Mouse (Mus musculus) intestine, embryonic 14.5 days (tissue): ENCODE results near the gene Gm17606. TPM values are rescaled to one million over a fixed set of nuclear protein-coding genes. Genes with fewer than 3 reads are reported as not detected.
A peak's percentile ranks its signal among the peaks of the same experiment; 100 is the strongest.

Source experiments
- ATAC-seq: fragments of 200-750 bp; cut with Nextera tagmentation; replicated peaks from 2 replicates; pipeline ENCODE4 v1.8.0; 2017; ENCODE audit warnings: low read depth, moderate number of reproducible peaks, moderate TSS enrichment, moderate library complexity; ENCODE audit not compliant: low FRiP score, low TSS enrichment
- DNase-seq: peaks from one replicate; pipeline ENCODE4 v3.0.0-alpha.2; 2018; ENCODE audit warnings: low spot score
- H3K27ac ChIP-seq: fragments of 300-500 bp; sonication (generic); 2 replicates; pipeline ENCODE4 v1.5.1; 2014; ENCODE audit warnings: low read depth, mild to moderate bottlenecking, control low read depth
- H3K27me3 ChIP-seq: fragments of 300-500 bp; sonication (generic); replicated peaks from 2 replicates; pipeline ENCODE4 v1.6.1; 2014; ENCODE audit warnings: low read length, control low read depth; ENCODE audit not compliant: control insufficient read depth, insufficient read depth
- H3K36me3 ChIP-seq: fragments of 300-500 bp; sonication (generic); 2 replicates; pipeline ENCODE4 v1.6.1; 2014; ENCODE audit warnings: low read length, control low read depth; ENCODE audit not compliant: control insufficient read depth, insufficient read depth
- H3K4me1 ChIP-seq: fragments of 300-500 bp; sonication (generic); replicated peaks from 2 replicates; pipeline ENCODE4 v1.6.1; 2014; ENCODE audit warnings: low read length, control low read depth, mixed read lengths; ENCODE audit not compliant: control insufficient read depth, insufficient read depth
- H3K4me2 ChIP-seq: fragments of 300-500 bp; sonication (generic); 2 replicates; pipeline ENCODE4 v1.6.1; 2014; ENCODE audit warnings: low read length
- H3K4me3 ChIP-seq: fragments of 300-500 bp; sonication (generic); 2 replicates; pipeline ENCODE4 v1.5.1; 2014; ENCODE audit warnings: low read depth, low read length, control low read depth, mixed read lengths
- H3K9ac ChIP-seq: fragments of 300-500 bp; sonication (generic); 2 replicates; pipeline ENCODE4 v1.6.1; 2014; ENCODE audit warnings: mild to moderate bottlenecking, low read length
- H3K9me3 ChIP-seq: fragments of 300-500 bp; sonication (generic); 2 replicates; pipeline ENCODE4 v1.6.1; 2016; ENCODE audit warnings: low read length, control low read depth; ENCODE audit not compliant: control insufficient read depth
- WGBS: fragments of 180-500 bp; shearing (Covaris S2); extraction: QIAGEN DNeasy Blood & Tissue Kit; methylation state at CpG from one replicate; pipeline ENCODE4 v1.1.7; 2014; 5-methylcytosine and 5-hydroxymethylcytosine counted together
- polyA plus RNA-seq: library from polyadenylated mRNA; unstranded; fragments of >200 nt; fragmentation: Nextera tagmentation; extraction: Ambion mirVana; gene quantifications from 2 replicates; pipeline ENCODE4 v1.2.1, GENCODE M21; 2014

The Gm17606 gene
- polyA plus RNA-seq, 1 experiment from 2014 or later, result not detected

DNA sequence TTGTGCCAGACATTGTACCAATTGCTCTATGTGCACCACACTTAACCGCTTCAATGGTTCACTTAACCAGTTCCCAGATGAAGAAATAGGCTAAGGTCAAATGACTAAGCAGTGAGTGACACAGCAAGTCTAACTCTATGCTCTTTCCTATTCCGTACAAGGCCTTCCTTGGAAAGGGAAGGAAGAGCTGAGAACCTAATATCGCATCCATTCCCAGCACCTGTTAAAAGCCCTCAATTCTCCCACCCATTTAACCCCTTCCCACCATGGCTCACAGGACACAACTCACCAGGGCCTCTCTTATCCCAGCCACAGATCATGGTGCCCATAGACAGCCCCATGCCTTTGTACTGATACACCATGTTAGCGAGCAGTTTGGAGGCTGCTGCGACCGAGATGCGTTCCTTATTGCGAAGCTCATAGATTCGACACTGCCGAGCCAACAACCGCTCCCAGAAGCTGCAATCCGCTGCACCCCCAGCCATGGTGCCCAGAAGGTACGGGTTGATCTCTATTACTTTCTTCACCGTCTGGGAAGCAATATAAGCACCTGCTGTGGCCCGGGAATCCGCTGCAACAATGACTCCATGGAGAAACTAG lies 24.4 kb upstream of the Gm17606 start:
- Histone ChIP-seq H3K4me1 (peaks cover 5% of the 10 kb centered on the region; the same call in 1 of the 2 replicates), H3K9ac (no peak overlapping the region), H3K9me3 (no peaks in the 10 kb centered on the region), H3K36me3 (peaks cover 44% of the 10 kb centered on the region), H3K4me2 (peak overlapping the region; percentile 68), H3K27ac (no peak overlapping the region), H3K27me3 (no peaks in the 10 kb centered on the region), H3K4me3 (no peak overlapping the region)
- WGBS, result 93% methylated on average over 16 of the region's 16 CpGs
- no peak for ATAC-seq
- no peak for DNase-seq

GRCm38 (mm10) chr14:54617152-54617896 lies 23.4 kb upstream of the Gm17606 start:
- DNase-seq, result peak; percentile 76
- H3K27ac ChIP-seq, result peak overlapping the region; percentile 74
- ATAC-seq, result peak; percentile 56
- H3K9ac ChIP-seq, result peak overlapping the region; percentile 80
- no peaks in the 10 kb centered on the region for H3K27me3 ChIP-seq
- H3K4me1 ChIP-seq, result peaks cover 5% of the 10 kb centered on the region; the same call in 1 of the 2 replicates
- WGBS, result 3% methylated on average over 38 of the region's 38 CpGs
- H3K4me2 ChIP-seq, result peak overlapping the region; percentile 68
- H3K36me3 ChIP-seq, result peaks cover 34% of the 10 kb centered on the region
- H3K9me3 ChIP-seq, result no peaks in the 10 kb centered on the region
- H3K4me3 ChIP-seq, result peak overlapping the region; percentile 77

GRCm38 (mm10) chr14:54617897-54618365 lies 22.8 kb upstream of the Gm17606 start, which contains the start of gene Psmb5:
Gene Psmb5 (minus strand): TSS chr14:54618022.
- Histone ChIP-seq H3K9ac (peak within 1 kb of the TSS; percentile 80), H3K4me1 (peaks cover 5% of the 10 kb centered on the region; the same call in 1 of the 2 replicates), H3K4me2 (peak within 1 kb of the TSS; percentile 68), H3K27me3 (no peaks in the 10 kb centered on the region), H3K27ac (peak within 1 kb of the TSS; percentile 74), H3K9me3 (no peaks in the 10 kb centered on the region), H3K36me3 (peaks cover 28% of the 10 kb centered on the region), H3K4me3 (peak within 1 kb of the TSS; percentile 77)
- DNase-seq (peak; percentile 94), ATAC-seq (peak; percentile 91)
- under 1% methylated on average over 25 of the region's 25 CpGs for WGBS

- Histone ChIP-seq H3K4me2 (no peak within 1 kb of the TSS), H3K4me1 (peaks cover 5% of the 10 kb centered on the region; the same call in 1 of the 2 replicates), H3K9ac (no peak within 1 kb of the TSS), H3K27me3 (no peaks in the 10 kb centered on the region), H3K4me3 (no peak within 1 kb of the TSS), H3K9me3 (no peaks in the 10 kb centered on the region), H3K27ac (no peak within 1 kb of the TSS), H3K36me3 (peaks cover 4% of the 10 kb centered on the region)
- no peak for DNase-seq
- WGBS, result 92% methylated on average over 1 of the region's 1 CpGs
- no peak for ATAC-seq
Observed at GRCm38 (mm10) chr14:54621133-54621532, 19.6 kb upstream of the Gm17606 start, which contains the start of gene Psmb11. Gene Psmb11 (plus strand): TSS chr14:54621433.

DNA sequence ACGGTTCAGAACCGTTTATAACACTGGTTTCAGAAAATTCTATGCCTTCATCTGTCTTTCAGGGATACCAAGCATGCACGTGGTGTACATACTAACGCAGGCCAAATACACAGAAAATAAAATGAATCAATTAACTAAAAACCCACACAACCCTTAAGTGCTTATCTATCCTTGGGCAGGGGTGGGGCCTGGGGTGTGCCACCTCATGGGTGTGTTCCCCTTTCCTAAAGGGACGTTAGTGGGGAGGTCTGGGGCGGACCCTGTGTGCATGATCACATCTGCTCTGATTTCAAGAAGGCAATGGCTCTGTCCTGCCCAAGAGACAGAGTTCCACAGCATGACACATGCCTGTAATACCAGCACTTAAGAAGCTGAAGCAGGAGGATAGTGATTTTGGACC lies 17.4 kb upstream of the Gm17606 start:
- H3K27ac ChIP-seq, result no peak overlapping the region
- H3K36me3 ChIP-seq, result no peaks in the 10 kb centered on the region
- no peaks in the 10 kb centered on the region for H3K4me1 ChIP-seq
- 84% methylated on average over 6 of the region's 6 CpGs for WGBS
- DNase-seq (no peak), ATAC-seq (no peak)
- no peak overlapping the region for H3K9ac ChIP-seq
- no peaks in the 10 kb centered on the region for H3K27me3 ChIP-seq
- no peaks in the 10 kb centered on the region for H3K9me3 ChIP-seq
- H3K4me3 ChIP-seq, result no peak overlapping the region
- H3K4me2 ChIP-seq, result no peak overlapping the region

GRCm38 (mm10) chr14:54624976-54625375 lies 15.8 kb upstream of the Gm17606 start:
- Histone ChIP-seq H3K4me1 (no peaks in the 10 kb centered on the region), H3K9ac (no peak overlapping the region), H3K4me2 (no peak overlapping the region), H3K27ac (no peak overlapping the region), H3K27me3 (no peaks in the 10 kb centered on the region), H3K4me3 (no peak overlapping the region), H3K9me3 (no peaks in the 10 kb centered on the region), H3K36me3 (no peaks in the 10 kb centered on the region)
- ATAC-seq (no peak), DNase-seq (no peak)
- WGBS, result 73% methylated on average over 10 of the region's 10 CpGs

DNA sequence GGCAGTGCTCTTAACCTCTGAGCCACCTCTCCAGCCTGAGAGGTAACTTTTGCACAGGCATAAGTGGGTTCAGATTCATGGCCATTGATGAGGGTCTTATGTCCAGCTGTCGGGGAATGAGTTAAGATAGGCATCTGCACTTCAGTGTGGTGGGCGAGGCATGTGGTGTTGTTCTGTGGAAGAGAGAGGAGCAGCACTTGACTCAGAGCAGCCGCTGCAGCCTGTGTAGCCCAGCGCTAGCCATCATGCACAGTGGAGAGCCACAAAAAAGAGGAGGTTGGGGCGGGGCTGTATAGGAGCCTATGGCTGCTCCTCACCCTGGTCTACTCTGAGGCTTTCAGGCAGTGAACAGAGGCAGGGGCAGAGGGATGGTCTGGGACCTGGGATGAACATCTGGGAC lies 12.6 kb upstream of the Gm17606 start:
- DNase-seq, result no peak
- peaks cover 18% of the 10 kb centered on the region for H3K36me3 ChIP-seq
- no peak for ATAC-seq
- no peaks in the 10 kb centered on the region for H3K4me1 ChIP-seq
- no peak overlapping the region for H3K4me3 ChIP-seq
- no peak overlapping the region for H3K27ac ChIP-seq
- no peak overlapping the region for H3K4me2 ChIP-seq
- no peaks in the 10 kb centered on the region for H3K27me3 ChIP-seq
- 65% methylated on average over 5 of the region's 5 CpGs for WGBS
- H3K9ac ChIP-seq, result no peak overlapping the region
- no peaks in the 10 kb centered on the region for H3K9me3 ChIP-seq

GRCm38 (mm10) chr14:54629797-54630196 lies 11.0 kb upstream of the Gm17606 start:
- ATAC-seq, result no peak
- 91% methylated on average over 2 of the region's 2 CpGs for WGBS
- no peaks in the 10 kb centered on the region for H3K9me3 ChIP-seq
- no peaks in the 10 kb centered on the region for H3K4me1 ChIP-seq
- peaks cover 30% of the 10 kb centered on the region for H3K36me3 ChIP-seq
- H3K4me2 ChIP-seq, result no peak overlapping the region
- H3K4me3 ChIP-seq, result no peak overlapping the region
- H3K27ac ChIP-seq, result no peak overlapping the region
- H3K27me3 ChIP-seq, result no peaks in the 10 kb centered on the region
- DNase-seq, result no peak
- no peak overlapping the region for H3K9ac ChIP-seq
